Mouse (Mus musculus) cerebellum, adult 2 months (tissue): Measurements from ENCODE around the gene Fgf10.

ENCODE experiments used
- CTCF ChIP-seq: fragments of 200-500 bp; IDR thresholded peaks from 2 replicates; pipeline ENCODE4 v1.5.1; 2011; ENCODE audit warnings: low read depth, mild to moderate bottlenecking, control low read depth, low read length, moderate library complexity, borderline replicate concordance; ENCODE audit not compliant: insufficient read depth
- POLR2A ChIP-seq: fragments of 200-500 bp; IDR thresholded peaks from 2 replicates; pipeline ENCODE4 v1.6.1; 2011; ENCODE audit warnings: low read length, control low read depth, borderline replicate concordance; ENCODE audit not compliant: insufficient read depth

GRCm38 (mm10) chr13:118762982-118763381, 93.4 kb downstream of the Fgf10 start:
- no peak for TF ChIP-seq CTCF
- TF ChIP-seq POLR2A: no peak
